Mouse (Mus musculus): ENCODE measurements around the gene Slc35g1. TPM values are rescaled to one million over a fixed set of nuclear protein-coding genes. Genes with fewer than 3 reads are reported as not detected.

Slc35g1 gene
- total RNA-seq, 1 experiment = 36.3 TPM

GRCm38 (mm10) chr19:38351728-38352127 lies 44.1 kb upstream of the Slc35g1 start:
- peaks cover under 1% of the 10 kb centered on the region; the same call in 1 of the 2 replicates for H3K9me3 ChIP-seq (ENCODE audit: control insufficient read depth, insufficient read depth, low read depth, low read length)
- no peaks in the 10 kb centered on the region for H3K36me3 ChIP-seq (ENCODE audit: control insufficient read depth, insufficient read depth, low read length, poor library complexity, severe bottlenecking)
- in situ Hi-C loops (cut with MboI; ENCODE audit: low sequenced_read_pairs in 2 of 2, unreplicated experiment in 2 of 2) = no loop called here
- no peak for TF ChIP-seq CHD2 (IDR thresholded peaks at IDR 0.05; ENCODE audit: low read depth, low read length)
- no peak overlapping the region for H3K4me3 ChIP-seq (ENCODE audit: insufficient read depth in 1 of 2, low read depth in 1 of 2, low read length in 2 of 2, poor library complexity in 1 of 2, severe bottlenecking in 1 of 2)
- DNase-seq (ENCODE audit: low read depth, low spot score) = no peak
- peaks cover 4 to 12% of the 10 kb centered on the region in 2 experiments; a peak in 3 of 4 replicates for H3K4me1 ChIP-seq (ENCODE audit: control insufficient read depth in 2 of 2, insufficient read depth in 2 of 2, low read length in 2 of 2, poor library complexity in 1 of 2)
- H3K9ac ChIP-seq (ENCODE audit: insufficient read depth, low read depth, low read length, poor library complexity, severe bottlenecking) = no peak overlapping the region
- no peak overlapping the region for H3K27ac ChIP-seq (ENCODE audit: insufficient read depth, low read depth, low read length, poor library complexity, severe bottlenecking)

DNA sequence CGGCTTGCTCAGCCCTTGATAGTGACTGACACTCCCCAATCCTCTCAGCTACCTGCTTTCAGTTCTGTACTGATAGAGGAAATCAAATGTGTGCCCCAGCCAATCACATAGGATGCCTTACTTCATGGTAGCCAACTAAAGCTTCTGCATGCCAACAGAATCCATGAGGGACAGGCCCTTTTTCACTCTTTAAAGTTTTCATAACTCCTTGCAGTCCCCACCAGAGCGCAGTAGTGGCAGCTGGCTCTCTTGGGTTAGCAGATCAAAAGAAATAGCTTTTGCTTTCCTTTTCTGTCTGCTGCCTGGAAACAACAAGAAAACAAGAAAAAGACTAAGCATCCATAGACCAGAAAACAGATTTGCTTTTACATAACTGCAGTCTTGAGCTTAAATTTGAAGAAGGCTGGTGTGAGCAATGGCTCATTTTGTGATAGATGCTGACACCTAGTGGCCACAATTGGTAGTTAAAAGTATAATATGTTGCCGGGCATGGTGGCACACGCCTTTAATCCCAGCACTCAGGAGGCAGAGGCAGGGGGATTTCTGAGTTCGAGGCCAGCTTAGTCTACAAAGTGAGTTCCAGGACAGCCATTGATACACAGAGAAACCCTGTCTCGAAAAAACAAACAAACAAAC lies 43.2 kb upstream of the Slc35g1 start:
- Histone ChIP-seq H3K4me3 (ENCODE audit: insufficient read depth in 1 of 2, low read depth in 1 of 2, low read length in 2 of 2, poor library complexity in 1 of 2, severe bottlenecking in 1 of 2) (no peak overlapping the region), H3K27ac (ENCODE audit: insufficient read depth, low read depth, low read length, poor library complexity, severe bottlenecking) (no peak overlapping the region), H3K9ac (ENCODE audit: insufficient read depth, low read depth, low read length, poor library complexity, severe bottlenecking) (no peak overlapping the region), H3K36me3 (ENCODE audit: control insufficient read depth, insufficient read depth, low read length, poor library complexity, severe bottlenecking) (no peaks in the 10 kb centered on the region), H3K9me3 (ENCODE audit: control insufficient read depth, insufficient read depth, low read depth, low read length) (no peaks in the 10 kb centered on the region), H3K4me1 (ENCODE audit: control insufficient read depth in 2 of 2, insufficient read depth in 2 of 2, low read length in 2 of 2, poor library complexity in 1 of 2) (peaks cover 4 to 12% of the 10 kb centered on the region in 2 experiments; a peak in 3 of 4 replicates)
- TF ChIP-seq ZC3H11A (IDR thresholded peaks at IDR 0.05; ENCODE audit: borderline replicate concordance, low read depth, low read length) (peak; percentile 90), CHD2 (IDR thresholded peaks at IDR 0.05; ENCODE audit: low read depth, low read length) (no peak)
- in situ Hi-C loops (cut with MboI; ENCODE audit: low sequenced_read_pairs in 2 of 2, unreplicated experiment in 2 of 2) = no loop called here
- DNase-seq (ENCODE audit: low read depth, low spot score) = peak; percentile 68

- H3K4me3 ChIP-seq (ENCODE audit: insufficient read depth in 1 of 2, low read depth in 1 of 2, low read length in 2 of 2, poor library complexity in 1 of 2, severe bottlenecking in 1 of 2) = no peak overlapping the region
- H3K27ac ChIP-seq (ENCODE audit: insufficient read depth, low read depth, low read length, poor library complexity, severe bottlenecking) = no peak overlapping the region
- TF ChIP-seq CHD2 (IDR thresholded peaks at IDR 0.05; ENCODE audit: low read depth, low read length) (no peak), HCFC1 (IDR thresholded peaks at IDR 0.05; ENCODE audit: borderline replicate concordance, insufficient read depth, low read length) (no peak), ZNF384 (IDR thresholded peaks at IDR 0.05; ENCODE audit: low read depth, low read length) (no peak), MAFK (IDR thresholded peaks at IDR 0.05; ENCODE audit: insufficient read depth, low read depth, low read length) (no peak), ZC3H11A (IDR thresholded peaks at IDR 0.05; ENCODE audit: borderline replicate concordance, low read depth, low read length) (no peak)
- peaks cover 3 to 8% of the 10 kb centered on the region in 2 experiments; a peak in 3 of 4 replicates for H3K4me1 ChIP-seq (ENCODE audit: control insufficient read depth in 2 of 2, insufficient read depth in 2 of 2, low read length in 2 of 2, poor library complexity in 1 of 2)
- DNase-seq (ENCODE audit: low read depth, low spot score) = no peak
- in situ Hi-C loops (cut with MboI; ENCODE audit: low sequenced_read_pairs in 2 of 2, unreplicated experiment in 2 of 2) = no loop called here
- no peak overlapping the region for H3K9ac ChIP-seq (ENCODE audit: insufficient read depth, low read depth, low read length, poor library complexity, severe bottlenecking)
- H3K9me3 ChIP-seq (ENCODE audit: control insufficient read depth, insufficient read depth, low read depth, low read length) = no peaks in the 10 kb centered on the region
- H3K36me3 ChIP-seq (ENCODE audit: control insufficient read depth, insufficient read depth, low read length, poor library complexity, severe bottlenecking) = no peaks in the 10 kb centered on the region
Observed at GRCm38 (mm10) chr19:38354279-38354678, 41.5 kb upstream of the Slc35g1 start.

- no peak overlapping the region for H3K27ac ChIP-seq (ENCODE audit: insufficient read depth, low read depth, low read length, poor library complexity, severe bottlenecking)
- no peaks in the 10 kb centered on the region for H3K9me3 ChIP-seq (ENCODE audit: control insufficient read depth, insufficient read depth, low read depth, low read length)
- no peak overlapping the region for H3K9ac ChIP-seq (ENCODE audit: insufficient read depth, low read depth, low read length, poor library complexity, severe bottlenecking)
- in situ Hi-C loops (cut with MboI; ENCODE audit: low sequenced_read_pairs in 2 of 2, unreplicated experiment in 2 of 2) = no loop called here
- H3K4me1 ChIP-seq (ENCODE audit: control insufficient read depth in 2 of 2, insufficient read depth in 2 of 2, low read length in 2 of 2, poor library complexity in 1 of 2) = peaks cover 0 to 6% of the 10 kb centered on the region in 2 experiments; a peak in 1 of 4 replicates
- no peaks in the 10 kb centered on the region for H3K36me3 ChIP-seq (ENCODE audit: control insufficient read depth, insufficient read depth, low read length, poor library complexity, severe bottlenecking)
- TF ChIP-seq ZC3H11A (IDR thresholded peaks at IDR 0.05; ENCODE audit: borderline replicate concordance, low read depth, low read length) (no peak), HCFC1 (IDR thresholded peaks at IDR 0.05; ENCODE audit: borderline replicate concordance, insufficient read depth, low read length) (no peak), CHD2 (IDR thresholded peaks at IDR 0.05; ENCODE audit: low read depth, low read length) (no peak), ZNF384 (IDR thresholded peaks at IDR 0.05; ENCODE audit: low read depth, low read length) (no peak), MAFK (IDR thresholded peaks at IDR 0.05; ENCODE audit: insufficient read depth, low read depth, low read length) (no peak)
- DNase-seq (ENCODE audit: low read depth, low spot score) = peak; percentile 81
- no peak overlapping the region for H3K4me3 ChIP-seq (ENCODE audit: insufficient read depth in 1 of 2, low read depth in 1 of 2, low read length in 2 of 2, poor library complexity in 1 of 2, severe bottlenecking in 1 of 2)
Observed at GRCm38 (mm10) chr19:38354819-38355360, 40.9 kb upstream of the Slc35g1 start.

Measured in ES-E14 (cell line).